Mouse (Mus musculus): Measurements from ENCODE around the gene Slc27a2.
"Not testable (repeated sequence)": the region's sequence is repeated elsewhere in the genome, so short reads cannot be mapped to it uniquely, and the experiment has no call there.

The Slc27a2 gene

DNA sequence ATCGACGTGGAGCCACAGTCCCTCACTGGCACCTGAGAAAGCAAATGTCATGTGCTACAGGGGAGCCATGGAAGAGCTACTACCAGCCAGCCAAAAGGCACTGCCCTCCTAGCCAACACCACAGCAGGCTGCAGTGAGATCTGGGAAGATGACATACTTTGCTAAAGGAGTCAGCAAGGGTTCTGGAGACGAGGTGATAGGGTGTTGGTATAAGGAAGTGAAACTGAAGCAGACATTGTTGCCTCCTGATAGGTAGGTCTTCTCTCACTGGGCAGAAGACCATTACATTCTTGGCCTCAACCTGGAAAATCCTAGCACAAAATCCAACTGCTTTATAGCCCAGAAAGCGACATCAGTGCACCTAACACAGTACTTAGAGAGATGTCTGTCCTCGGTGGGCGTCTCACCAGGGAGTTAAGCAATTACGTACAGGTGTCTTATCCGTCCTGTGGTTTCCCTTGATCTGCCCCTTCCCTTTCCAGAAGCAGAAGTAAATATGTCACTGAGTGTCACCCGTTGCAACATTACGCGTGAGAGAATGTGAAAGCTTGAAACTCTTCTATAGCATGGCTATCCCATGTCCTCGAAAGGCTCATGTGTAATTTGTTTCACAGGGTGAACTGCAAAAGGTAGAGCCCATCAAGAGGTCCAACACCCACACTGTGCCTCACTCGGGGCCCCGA lies 49.9 kb downstream of the Slc27a2 start:
- no peak for DNase-seq (ENCODE audit: low read depth, low spot score)

DNA sequence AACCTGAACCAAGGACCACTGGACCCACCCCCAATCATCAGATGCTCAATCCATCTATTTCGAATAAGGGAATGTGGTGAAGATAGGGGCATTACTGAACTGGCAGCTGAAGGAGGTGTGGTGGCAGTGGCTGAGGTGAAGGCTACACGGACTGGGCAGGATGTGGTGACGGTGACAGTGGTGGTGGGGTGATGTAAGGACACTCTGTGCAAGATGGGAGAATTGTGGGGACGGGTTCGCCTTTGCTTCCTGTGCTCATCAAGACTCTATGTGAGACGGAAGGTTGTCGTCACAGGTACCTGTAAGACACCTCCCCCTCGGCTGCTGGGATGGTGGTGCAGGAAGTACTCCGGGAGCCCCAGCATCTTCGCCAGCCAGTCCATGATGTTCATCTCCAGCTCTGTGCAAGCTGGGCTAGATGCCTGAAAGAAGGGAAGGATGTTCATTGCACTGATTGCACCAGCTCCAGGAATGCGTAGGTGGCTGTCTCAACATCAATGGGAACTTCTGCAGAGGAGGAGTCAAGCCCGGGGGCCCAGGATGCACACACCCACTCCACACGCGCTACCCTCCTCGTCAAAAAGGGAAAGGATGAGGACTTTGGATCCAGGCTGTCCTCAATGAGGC lies 54.0 kb downstream of the Slc27a2 start:
- peak; percentile 93 for DNase-seq (ENCODE audit: low read depth, low spot score)

DNA sequence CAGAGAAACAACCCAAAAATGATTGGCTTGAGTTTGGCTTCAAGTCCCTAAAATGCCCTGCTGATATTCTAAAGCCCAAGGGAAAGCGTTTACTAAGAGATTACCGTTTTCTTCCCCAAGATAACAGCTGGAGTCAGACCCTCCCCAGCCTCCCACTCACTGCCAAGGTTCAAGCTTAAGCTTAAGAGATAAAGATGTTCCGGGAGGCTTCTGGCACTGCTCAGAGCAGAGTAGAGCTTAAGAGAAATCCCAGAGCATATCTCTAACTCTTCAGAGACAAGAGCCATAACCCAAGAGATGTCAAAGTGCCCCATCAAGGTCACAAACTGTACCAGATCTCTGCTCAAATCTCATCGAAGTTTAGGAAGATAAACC lies 54.5 kb downstream of the Slc27a2 start:
- no peak for DNase-seq (ENCODE audit: low read depth, low spot score)

DNA sequence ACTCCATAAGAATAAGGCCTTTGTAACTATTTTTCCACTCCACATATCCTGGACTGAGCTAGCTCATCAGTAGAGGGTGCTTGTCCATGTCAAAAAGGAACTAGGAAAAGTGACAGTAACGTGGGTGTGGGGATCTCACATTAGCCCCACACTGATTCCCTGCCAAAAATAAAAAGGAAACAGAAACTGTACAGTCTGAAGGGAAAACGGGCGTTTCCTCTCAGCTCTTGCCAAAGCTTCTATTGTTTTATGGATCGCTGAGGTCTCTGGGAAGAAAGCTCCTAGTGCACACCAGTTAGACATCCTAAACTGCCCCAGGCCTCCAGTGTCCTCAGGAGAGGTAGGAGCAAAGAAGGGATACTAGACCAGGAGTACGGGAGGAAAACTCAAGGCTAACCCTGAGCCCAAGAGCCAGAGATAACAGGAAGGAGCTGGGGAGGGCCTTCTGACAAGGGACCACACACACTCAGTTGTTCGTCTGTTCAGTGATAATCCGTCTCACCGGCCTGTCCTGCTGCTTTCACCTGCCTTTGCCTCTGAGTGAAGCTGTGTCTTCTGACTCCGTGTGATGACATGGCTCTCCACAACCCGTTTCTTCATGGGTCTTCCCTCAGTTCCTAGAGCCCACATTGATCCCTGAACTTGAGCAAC lies 55.5 kb downstream of the Slc27a2 start:
- no peak for DNase-seq (ENCODE audit: low read depth, low spot score)

DNA sequence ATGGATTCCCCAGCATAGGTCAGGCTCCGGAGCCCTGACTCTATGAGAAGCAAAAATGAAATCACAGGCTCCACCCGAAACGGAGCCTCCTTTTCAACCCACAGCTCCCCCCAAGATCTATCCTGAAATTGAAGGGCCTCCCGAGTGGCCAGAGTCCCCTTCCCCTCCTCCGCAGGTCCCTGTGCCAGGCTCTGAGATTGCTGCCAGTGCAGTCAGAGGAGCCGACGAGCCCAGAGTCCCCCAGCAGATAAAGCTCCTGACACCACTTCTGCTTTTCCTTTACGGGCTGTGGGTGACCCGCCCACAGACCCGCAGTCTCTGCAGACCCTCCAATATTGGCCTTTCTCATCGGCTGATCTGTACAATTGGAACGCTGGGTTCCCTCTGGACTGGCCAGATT lies 57.4 kb downstream of the Slc27a2 start:
- not testable (repeated sequence) for DNase-seq (ENCODE audit: low read depth, low spot score)

DNA sequence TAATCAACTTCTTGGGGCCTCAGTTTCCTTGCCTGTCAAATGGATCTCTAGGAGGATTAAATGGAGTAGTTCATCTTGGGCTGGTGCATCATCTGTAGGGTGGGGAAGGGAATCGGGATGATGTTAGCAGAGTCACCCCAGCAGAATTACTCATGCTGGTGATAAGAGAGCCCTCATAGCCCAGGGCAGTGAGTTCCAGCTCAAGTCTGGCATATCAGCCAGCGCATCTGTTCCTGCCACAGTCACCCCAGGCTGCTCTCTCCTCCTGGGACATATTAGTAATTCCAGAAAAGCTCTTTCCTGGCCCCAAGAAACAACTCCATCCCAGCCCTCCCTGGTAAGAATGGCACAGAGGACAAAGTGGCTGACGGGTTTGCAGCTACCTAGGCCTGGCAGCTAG lies 63.1 kb downstream of the Slc27a2 start:
- no peak for DNase-seq (ENCODE audit: low read depth, low spot score)

DNA sequence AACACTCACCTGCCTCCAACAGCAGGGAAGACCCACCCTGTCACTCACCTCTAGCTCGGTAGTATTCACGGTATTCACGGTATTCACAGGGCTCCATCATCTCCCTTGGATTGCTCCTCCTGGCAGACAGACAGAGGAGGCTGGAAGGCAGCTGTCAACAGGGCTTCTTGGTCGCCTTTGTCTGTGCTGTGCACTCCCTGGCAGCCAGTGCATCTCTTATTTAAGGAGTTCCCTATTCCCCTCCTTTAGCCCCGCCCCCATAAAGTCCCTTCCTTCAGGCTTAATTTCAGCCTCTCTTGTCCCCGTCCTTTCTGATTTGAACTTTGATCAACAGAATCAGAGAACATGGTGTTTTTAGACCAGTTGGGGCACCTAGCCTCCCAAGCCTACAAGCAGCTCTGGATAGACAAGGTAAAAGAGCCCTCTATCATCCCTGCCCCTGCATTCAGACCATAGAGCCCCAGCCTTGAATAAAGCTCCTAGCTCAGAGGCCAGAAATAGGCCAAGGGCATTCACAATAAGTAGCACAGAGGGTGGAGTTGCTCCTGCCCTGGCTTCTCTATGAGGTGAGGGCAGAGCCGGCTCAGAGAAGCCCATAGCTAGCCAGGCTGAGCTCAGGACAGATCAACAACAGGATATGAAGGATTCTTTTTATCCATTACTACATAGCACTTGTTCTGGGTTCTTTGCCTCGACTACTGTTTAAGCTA lies 66.4 kb downstream of the Slc27a2 start:
- DNase-seq (ENCODE audit: low read depth, low spot score): no peak

DNA sequence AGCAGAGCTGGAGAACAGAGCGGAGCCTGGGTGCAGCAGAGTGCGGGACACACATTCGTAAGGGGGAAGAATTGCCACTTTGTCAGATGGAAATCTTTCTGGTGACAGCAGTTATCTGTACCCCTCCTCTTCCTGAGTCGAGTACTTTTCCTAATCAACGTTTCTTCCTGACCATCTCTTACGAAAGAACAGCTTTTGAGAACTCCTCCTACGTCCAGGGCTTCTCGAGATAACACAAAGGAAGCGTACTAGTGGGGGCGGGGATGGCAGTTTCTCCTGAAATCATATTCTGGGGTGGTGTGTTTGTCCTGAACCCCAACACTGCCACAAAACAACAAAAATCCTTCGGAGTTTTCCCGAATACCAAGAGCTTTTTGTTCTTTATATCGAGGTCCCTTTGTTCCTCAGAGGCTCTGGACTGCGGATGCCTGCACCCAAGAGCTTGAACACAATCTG lies 67.1 kb downstream of the Slc27a2 start, which contains the start of gene Hdc:
Gene Hdc (minus strand): TSS at position 51 of the 456 bp plus-strand sequence.
- DNase-seq (ENCODE audit: low read depth, low spot score): no peak

DNA sequence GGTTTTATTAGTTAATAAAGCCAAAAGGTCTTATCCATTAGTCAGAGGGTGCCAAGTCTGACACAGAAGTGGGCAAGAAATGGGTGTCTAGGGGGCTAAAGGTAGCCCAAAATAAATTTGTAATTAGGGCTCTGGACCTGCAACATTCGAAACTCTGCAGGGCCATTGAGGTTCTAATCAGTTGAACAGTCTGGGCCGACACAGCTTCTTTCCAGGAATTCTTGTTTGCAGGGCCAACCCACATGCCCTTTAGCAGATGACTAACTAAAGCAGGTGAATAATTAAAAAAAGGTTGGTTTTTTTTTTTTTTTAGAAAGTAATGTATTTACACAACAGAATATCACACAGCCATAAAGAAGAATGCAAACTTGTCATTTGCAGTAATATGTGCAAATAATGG lies 70.2 kb downstream of the Slc27a2 start:
- DNase-seq (ENCODE audit: low read depth, low spot score): no peak

DNA sequence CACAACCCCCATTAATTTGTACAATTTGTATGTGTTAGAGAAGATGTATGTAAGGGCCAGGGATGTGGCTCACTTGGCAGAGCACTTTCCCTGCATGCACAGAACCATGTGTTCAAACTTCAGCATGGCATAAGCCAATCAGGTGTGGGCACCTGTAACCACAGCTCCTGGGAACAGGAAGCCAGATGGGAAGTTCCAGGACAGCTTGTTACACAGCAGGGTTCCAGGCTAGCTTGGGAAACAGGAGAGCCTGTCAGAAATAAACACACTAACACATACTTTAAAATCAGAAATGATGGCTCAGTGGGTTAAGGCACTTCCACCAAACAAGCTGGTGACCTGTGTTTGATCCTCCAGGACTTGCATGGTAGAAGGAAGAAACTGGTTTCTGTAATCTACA lies 70.9 kb downstream of the Slc27a2 start:
- DNase-seq (ENCODE audit: low read depth, low spot score): no peak

DNA sequence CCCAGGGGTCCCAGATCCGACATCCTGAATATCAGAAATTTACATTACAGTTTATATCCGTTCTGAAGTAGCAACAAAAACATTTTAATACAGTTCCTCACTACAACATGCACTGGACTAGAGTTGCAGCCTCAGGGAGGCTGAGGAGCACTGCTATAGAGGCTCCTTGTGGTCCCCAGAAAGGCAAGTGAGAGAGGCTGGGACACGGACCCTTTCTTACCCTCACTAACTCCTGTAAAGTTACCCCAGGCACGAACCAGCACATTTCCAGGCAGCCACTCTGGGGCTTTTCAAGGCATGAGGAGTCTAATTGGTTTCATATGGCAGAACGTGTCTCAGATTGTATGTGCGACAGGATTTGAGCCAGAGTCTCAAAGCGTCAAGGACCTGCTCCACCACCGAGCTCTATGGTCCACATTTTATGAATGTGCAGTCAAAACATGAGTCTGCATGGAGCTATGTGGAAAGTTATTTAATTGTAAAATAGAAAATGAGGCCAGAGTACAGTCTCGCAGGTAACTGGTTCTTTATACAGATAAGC lies 76.3 kb downstream of the Slc27a2 start:
- DNase-seq (ENCODE audit: low read depth, low spot score): no peak

DNA sequence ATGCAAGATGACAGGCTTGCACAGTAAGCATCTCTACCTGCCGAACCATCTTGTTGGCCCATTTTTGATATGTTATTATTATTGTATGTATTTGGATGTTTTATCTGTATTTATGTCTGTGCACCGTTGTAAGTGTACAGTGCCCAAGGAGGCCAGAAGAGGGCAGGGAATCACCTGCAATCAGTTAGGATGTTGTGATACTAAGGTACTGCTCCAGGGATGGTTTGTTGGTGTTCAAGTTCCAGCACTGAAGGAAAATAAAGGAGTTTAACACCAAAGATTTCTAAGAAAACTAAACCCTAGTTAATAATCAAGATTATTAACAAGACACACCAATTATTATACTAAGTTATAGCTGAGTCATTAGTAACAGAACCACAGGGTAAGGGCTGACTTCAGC lies 81.0 kb downstream of the Slc27a2 start:
- no peak for DNase-seq (ENCODE audit: low read depth, low spot score)

DNA sequence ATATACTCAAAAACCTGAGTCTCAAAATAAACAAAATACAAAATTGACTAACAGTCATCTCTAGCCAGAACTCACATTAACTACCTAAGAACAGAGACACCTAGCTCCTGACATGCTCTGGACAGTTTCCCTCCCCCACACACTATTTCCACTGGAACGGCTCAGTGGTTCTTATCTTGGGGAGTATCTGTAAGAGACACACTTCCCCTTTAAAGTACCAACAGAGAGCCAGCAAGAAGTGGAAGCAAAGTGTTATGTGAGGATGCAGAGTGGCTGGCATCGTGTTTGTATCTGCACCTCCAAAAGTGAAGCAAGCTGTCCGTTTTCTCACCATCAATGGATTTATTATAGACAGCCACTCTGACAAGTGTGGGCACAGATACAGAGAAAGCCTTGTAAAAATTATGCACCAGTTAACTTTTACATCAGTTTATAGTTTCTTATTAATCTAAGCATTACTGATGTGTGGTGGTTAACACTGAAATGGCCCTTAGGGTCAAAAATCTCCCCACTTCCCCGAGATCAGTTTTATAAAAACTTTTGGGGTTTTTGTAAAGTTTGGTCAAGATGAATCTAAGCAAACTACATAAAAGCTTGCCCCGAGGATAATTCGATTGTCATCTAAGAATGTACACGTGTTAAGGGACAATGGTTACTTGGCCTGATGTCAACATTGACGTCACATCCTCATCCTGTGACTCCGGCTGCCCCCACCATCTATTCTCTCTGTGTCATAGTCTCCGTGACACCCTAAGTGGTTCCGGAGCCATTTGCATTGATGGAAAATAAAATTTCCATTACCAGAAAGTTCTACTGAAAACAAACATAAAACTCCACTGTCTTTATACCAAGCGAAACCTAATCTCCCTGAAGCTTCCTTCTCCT lies 84.0 kb downstream of the Slc27a2 start:
- peak; percentile 91 for DNase-seq (ENCODE audit: low read depth, low spot score)

All from CD4-positive helper T cell, adult 2 months (primary cell).